Mouse (Mus musculus): ENCODE measurements around the gene Npas1. TPM values are rescaled to one million over a fixed set of nuclear protein-coding genes. Genes with fewer than 3 reads are reported as not detected.

Gene Npas1
- polyA plus RNA-seq, 1 experiment from 2014 or later = 2.1 TPM

- Histone ChIP-seq H3K4me2 (no peak overlapping the region), H3K9ac (no peak overlapping the region), H3K4me3 (no peak overlapping the region), H3K9me3 (replicated peaks) (no peaks in the 10 kb centered on the region), H3K36me3 (ENCODE audit: poor library complexity, severe bottlenecking) (no peaks in the 10 kb centered on the region), H3K4me1 (peaks cover 15% of the 10 kb centered on the region), H3K27ac (no peak overlapping the region), H3K27me3 (peaks cover 56% of the 10 kb centered on the region)
- no peak for ATAC-seq
- WGBS = 63% methylated on average over 4 of the region's 4 CpGs
These were observed 11.0 kb downstream of the Npas1 start for GRCm38 (mm10) chr7:16466565-16466964.

DNA sequence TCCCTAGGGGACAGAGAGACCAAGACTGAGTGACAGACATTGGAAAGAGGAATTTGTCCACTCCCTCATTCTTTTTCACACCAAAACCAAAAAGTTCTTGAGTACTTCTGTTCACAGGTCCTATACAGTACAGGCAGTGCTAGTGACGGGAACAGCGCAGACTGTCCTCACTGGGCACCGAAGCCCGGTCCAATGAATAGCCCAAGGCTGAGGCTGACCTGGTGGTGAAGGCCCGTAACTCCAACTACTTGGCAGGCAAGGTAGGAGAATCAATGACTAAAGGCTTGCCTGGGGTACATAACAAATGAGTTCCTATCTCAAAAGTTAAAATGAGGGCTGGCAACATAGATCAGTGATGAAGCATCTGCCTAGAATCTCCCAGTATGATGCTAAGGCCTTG lies 12.0 kb downstream of the Npas1 start:
- ATAC-seq = no peak
- H3K27me3 ChIP-seq = peaks cover 54% of the 10 kb centered on the region
- H3K9ac ChIP-seq = no peak overlapping the region
- 92% methylated on average over 5 of the region's 5 CpGs for WGBS
- H3K36me3 ChIP-seq (ENCODE audit: poor library complexity, severe bottlenecking) = no peaks in the 10 kb centered on the region
- no peak overlapping the region for H3K27ac ChIP-seq
- H3K4me2 ChIP-seq = no peak overlapping the region
- no peak overlapping the region for H3K4me3 ChIP-seq
- no peaks in the 10 kb centered on the region for H3K9me3 ChIP-seq (replicated peaks)
- H3K4me1 ChIP-seq = peaks cover 15% of the 10 kb centered on the region

GRCm38 (mm10) chr7:16465160-16465559 lies 12.4 kb downstream of the Npas1 start:
- peaks cover 15% of the 10 kb centered on the region for H3K4me1 ChIP-seq
- peaks cover 53% of the 10 kb centered on the region for H3K27me3 ChIP-seq
- no peak overlapping the region for H3K9ac ChIP-seq
- WGBS = 6% methylated on average over 8 of the region's 8 CpGs
- H3K9me3 ChIP-seq (replicated peaks) = no peaks in the 10 kb centered on the region
- H3K4me2 ChIP-seq = no peak overlapping the region
- H3K27ac ChIP-seq = no peak overlapping the region
- no peak for ATAC-seq
- no peak overlapping the region for H3K4me3 ChIP-seq
- no peaks in the 10 kb centered on the region for H3K36me3 ChIP-seq (ENCODE audit: poor library complexity, severe bottlenecking)

DNA sequence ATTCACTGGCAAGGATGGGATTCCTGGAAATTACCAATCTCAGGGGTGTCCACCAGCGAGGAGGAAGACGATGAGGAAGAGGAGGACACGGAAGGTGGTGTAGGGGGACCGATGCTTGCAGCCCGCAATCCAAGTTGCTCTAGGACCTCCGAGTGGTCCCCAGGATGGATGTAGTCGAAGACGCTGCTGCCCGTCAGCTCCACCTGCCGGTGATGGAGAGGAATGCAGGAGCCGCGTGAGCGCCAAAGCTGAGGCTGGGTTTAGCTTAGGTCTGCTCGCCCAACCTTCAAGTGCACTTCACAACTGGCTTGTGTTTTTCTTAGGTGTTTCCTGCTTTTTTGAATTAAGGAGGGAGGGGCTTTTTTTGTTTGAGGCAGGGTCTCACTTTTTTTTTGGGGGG lies 14.3 kb downstream of the Npas1 start:
- WGBS = 4% methylated on average over 14 of the region's 14 CpGs
- H3K4me3 ChIP-seq = no peak overlapping the region
- H3K9ac ChIP-seq = no peak overlapping the region
- no peaks in the 10 kb centered on the region for H3K9me3 ChIP-seq (replicated peaks)
- H3K27me3 ChIP-seq = peaks cover 34% of the 10 kb centered on the region
- H3K4me1 ChIP-seq = peaks cover 9% of the 10 kb centered on the region
- H3K36me3 ChIP-seq (ENCODE audit: poor library complexity, severe bottlenecking) = no peaks in the 10 kb centered on the region
- no peak overlapping the region for H3K4me2 ChIP-seq
- peak; percentile 67 for ATAC-seq
- H3K27ac ChIP-seq = no peak overlapping the region

DNA sequence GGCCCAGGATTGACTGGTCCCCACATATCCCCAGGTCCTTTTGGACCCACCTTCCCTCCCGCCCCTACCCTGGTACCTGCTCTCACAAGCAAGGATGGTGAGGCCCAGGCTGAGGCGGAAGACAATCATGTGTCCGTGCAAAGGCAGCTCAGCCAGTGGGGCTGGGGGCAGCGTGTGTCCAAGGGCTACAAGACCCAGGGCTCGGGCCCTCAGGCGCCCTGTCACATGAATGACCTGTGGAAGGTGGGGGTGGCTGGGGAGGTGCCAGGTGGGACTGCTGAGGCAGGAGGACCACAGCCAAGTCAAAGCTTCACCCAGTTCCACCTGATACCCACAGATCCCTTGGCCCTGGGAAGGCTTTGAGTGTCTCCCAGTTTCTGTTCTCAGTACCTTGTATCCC lies 15.8 kb downstream of the Npas1 start:
- Histone ChIP-seq H3K4me3 (no peak overlapping the region), H3K27me3 (peaks cover 30% of the 10 kb centered on the region), H3K4me1 (no peaks in the 10 kb centered on the region), H3K27ac (no peak overlapping the region), H3K9ac (no peak overlapping the region), H3K4me2 (no peak overlapping the region), H3K9me3 (replicated peaks) (no peaks in the 10 kb centered on the region), H3K36me3 (ENCODE audit: poor library complexity, severe bottlenecking) (no peaks in the 10 kb centered on the region)
- 78% methylated on average over 6 of the region's 6 CpGs for WGBS
- no peak for ATAC-seq

GRCm38 (mm10) chr7:16461151-16461550 lies 16.4 kb downstream of the Npas1 start:
- Histone ChIP-seq H3K4me2 (no peak overlapping the region), H3K9me3 (replicated peaks) (no peaks in the 10 kb centered on the region), H3K27ac (no peak overlapping the region), H3K27me3 (peaks cover 30% of the 10 kb centered on the region), H3K9ac (no peak overlapping the region), H3K4me1 (no peaks in the 10 kb centered on the region), H3K36me3 (ENCODE audit: poor library complexity, severe bottlenecking) (0 out of 2 replicates have a peak, but pooled peaks cover 5% of the 10 kb centered on the region), H3K4me3 (no peak overlapping the region)
- 59% methylated on average over 6 of the region's 6 CpGs for WGBS
- no peak for ATAC-seq

DNA sequence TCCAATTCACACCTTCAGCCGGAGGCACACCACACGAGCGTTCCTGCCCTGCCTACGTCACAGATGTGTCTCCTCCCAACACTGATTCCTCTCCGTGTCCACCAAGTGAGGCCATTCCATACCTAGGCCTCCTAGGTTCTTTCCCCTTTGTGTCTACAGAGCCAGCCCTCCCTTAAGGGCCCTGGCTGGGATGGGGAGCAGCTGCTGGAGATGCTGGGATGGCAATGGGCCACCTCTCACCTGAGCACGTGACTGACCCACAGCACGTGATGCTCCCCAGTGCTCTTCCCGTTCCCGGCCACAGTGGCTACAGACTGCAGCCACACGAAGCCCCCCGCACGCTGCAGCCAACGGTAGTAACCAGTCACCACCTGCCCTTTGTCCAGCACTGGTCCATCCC lies 17.0 kb downstream of the Npas1 start:
- ATAC-seq = no peak
- Histone ChIP-seq H3K27me3 (peaks cover 30% of the 10 kb centered on the region), H3K4me1 (no peaks in the 10 kb centered on the region), H3K4me2 (no peak overlapping the region), H3K36me3 (ENCODE audit: poor library complexity, severe bottlenecking) (0 out of 2 replicates have a peak, but pooled peaks cover 11% of the 10 kb centered on the region), H3K4me3 (no peak overlapping the region), H3K9me3 (replicated peaks) (no peaks in the 10 kb centered on the region), H3K9ac (no peak overlapping the region), H3K27ac (no peak overlapping the region)
- WGBS = 71% methylated on average over 13 of the region's 13 CpGs

- Histone ChIP-seq H3K4me2 (no peak overlapping the region), H3K4me3 (no peak overlapping the region)
- 82% methylated on average over 5 of the region's 5 CpGs for WGBS
These were observed 21.2 kb downstream of the Npas1 start for GRCm38 (mm10) chr7:16456289-16456688.

GRCm38 (mm10) chr7:16455016-16455415 lies 22.5 kb downstream of the Npas1 start:
- H3K9me3 ChIP-seq (replicated peaks) = no peaks in the 10 kb centered on the region
- ATAC-seq = no peak
- 94% methylated on average over 14 of the region's 14 CpGs for WGBS

More at GRCm38 (mm10) chr7:16456289-16456688, 21.2 kb downstream of the Npas1 start:
- no peak for ATAC-seq
- Histone ChIP-seq H3K27me3 (peaks cover 13% of the 10 kb centered on the region; the same call in 1 of the 2 replicates), H3K9ac (no peak overlapping the region), H3K36me3 (ENCODE audit: poor library complexity, severe bottlenecking) (0 out of 2 replicates have a peak, but pooled peaks cover 17% of the 10 kb centered on the region), H3K4me1 (peaks cover 11% of the 10 kb centered on the region), H3K9me3 (replicated peaks) (no peaks in the 10 kb centered on the region), H3K27ac (no peak overlapping the region)

DNA sequence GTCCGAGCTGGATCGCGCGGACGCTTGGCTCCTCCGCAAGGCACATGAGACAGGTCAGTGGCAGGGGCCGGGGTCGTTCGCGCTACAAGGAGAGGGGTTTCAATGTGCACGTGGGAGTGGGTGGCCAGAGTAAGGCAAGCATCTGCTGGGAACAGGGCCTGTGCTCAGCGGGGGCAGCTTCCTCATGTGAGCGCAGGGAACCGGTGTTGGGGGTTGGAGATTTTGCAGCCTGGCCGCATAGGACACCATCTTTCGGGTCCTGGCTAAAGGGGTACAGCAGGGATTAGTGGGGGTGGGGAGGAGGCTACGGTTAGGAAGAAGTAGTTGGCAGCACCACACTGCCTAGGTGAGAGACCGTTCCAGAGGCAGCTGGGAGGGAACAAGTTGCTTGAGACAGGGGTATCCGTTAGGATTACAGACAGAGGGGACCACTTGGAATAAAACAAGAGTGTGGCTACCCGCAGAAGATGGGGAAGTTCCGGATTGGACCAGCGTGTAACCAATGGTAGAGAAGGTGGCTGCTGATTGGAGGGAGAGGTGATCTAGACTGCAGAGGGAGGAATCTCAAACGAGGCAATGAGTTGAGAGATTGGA lies 24.3 kb downstream of the Npas1 start:
- H3K36me3 ChIP-seq (ENCODE audit: poor library complexity, severe bottlenecking) = 0 out of 2 replicates have a peak, but pooled peaks cover 17% of the 10 kb centered on the region
- ATAC-seq = peak; percentile 81
- 0 out of 2 replicates have a peak, but pooled peaks cover 5% of the 10 kb centered on the region for H3K27me3 ChIP-seq
- H3K4me1 ChIP-seq = peaks cover 11% of the 10 kb centered on the region
- H3K9me3 ChIP-seq (replicated peaks) = no peaks in the 10 kb centered on the region
- H3K4me3 ChIP-seq = peak overlapping the region; percentile 77
- peak overlapping the region; percentile 76 for H3K9ac ChIP-seq
- under 1% methylated on average over 23 of the region's 23 CpGs for WGBS
- peak overlapping the region; percentile 92 for H3K4me2 ChIP-seq
- peak overlapping the region; percentile 54 for H3K27ac ChIP-seq

More at GRCm38 (mm10) chr7:16455016-16455415, 22.5 kb downstream of the Npas1 start:
- no peak overlapping the region for H3K9ac ChIP-seq
- 0 out of 2 replicates have a peak, but pooled peaks cover 17% of the 10 kb centered on the region for H3K36me3 ChIP-seq (ENCODE audit: poor library complexity, severe bottlenecking)
- H3K4me2 ChIP-seq = no peak overlapping the region
- no peak overlapping the region for H3K27ac ChIP-seq
- no peak overlapping the region for H3K4me3 ChIP-seq
- H3K4me1 ChIP-seq = peaks cover 11% of the 10 kb centered on the region
- 0 out of 2 replicates have a peak, but pooled peaks cover 5% of the 10 kb centered on the region for H3K27me3 ChIP-seq

GRCm38 (mm10) chr7:16452587-16453073 lies 24.9 kb downstream of the Npas1 start, which contains the start of gene Tmem160:
Gene Tmem160 (plus strand): TSS chr7:16452779.
- peak within 1 kb of the TSS; percentile 76 for H3K9ac ChIP-seq
- peak within 1 kb of the TSS; percentile 77 for H3K4me3 ChIP-seq
- WGBS = 1% methylated on average over 29 of the region's 30 CpGs
- 0 out of 2 replicates have a peak, but pooled peaks cover 17% of the 10 kb centered on the region for H3K36me3 ChIP-seq (ENCODE audit: poor library complexity, severe bottlenecking)
- H3K27me3 ChIP-seq = 0 out of 2 replicates have a peak, but pooled peaks cover 5% of the 10 kb centered on the region
- H3K27ac ChIP-seq = peak within 1 kb of the TSS; percentile 54
- no peaks in the 10 kb centered on the region for H3K9me3 ChIP-seq (replicated peaks)
- H3K4me2 ChIP-seq = peak within 1 kb of the TSS; percentile 92
- peak; percentile 99 for ATAC-seq
- H3K4me1 ChIP-seq = peaks cover 11% of the 10 kb centered on the region

GRCm38 (mm10) chr7:16451656-16452055 lies 25.9 kb downstream of the Npas1 start:
- WGBS = 89% methylated on average over 6 of the region's 6 CpGs
- H3K27ac ChIP-seq = no peak overlapping the region
- H3K9me3 ChIP-seq (replicated peaks) = no peaks in the 10 kb centered on the region
- 0 out of 2 replicates have a peak, but pooled peaks cover 5% of the 10 kb centered on the region for H3K27me3 ChIP-seq
- H3K36me3 ChIP-seq (ENCODE audit: poor library complexity, severe bottlenecking) = 0 out of 2 replicates have a peak, but pooled peaks cover 17% of the 10 kb centered on the region
- peaks cover 11% of the 10 kb centered on the region for H3K4me1 ChIP-seq
- H3K4me2 ChIP-seq = no peak overlapping the region
- no peak overlapping the region for H3K4me3 ChIP-seq
- no peak overlapping the region for H3K9ac ChIP-seq
- no peak for ATAC-seq

Data from forebrain, embryonic 13.5 days (tissue).